Mouse (Mus musculus): ENCODE data around the gene Fgfr3.

- TF ChIP-seq ZNF384 (IDR thresholded peaks at IDR 0.05; ENCODE audit: low read depth, low read length), result no peak
- no peak for TF ChIP-seq CHD2 (IDR thresholded peaks at IDR 0.05; ENCODE audit: low read depth, low read length)
- no peak for TF ChIP-seq MAFK (IDR thresholded peaks at IDR 0.05; ENCODE audit: insufficient read depth, low read depth, low read length)
- TF ChIP-seq HCFC1 (IDR thresholded peaks at IDR 0.05; ENCODE audit: borderline replicate concordance, insufficient read depth, low read length), result no peak
Observed at GRCm38 (mm10) chr5:33705612-33706349, 15.7 kb upstream of the Fgfr3 start.
